Mouse (Mus musculus) urinary bladder, postnatal 4 days (tissue): Measurements from ENCODE around the gene Mamdc2.

ENCODE experiments used
- DNase-seq, 2 experiments: peaks; one replicate each; pipeline ENCODE4 v3.0.0; 2021 to 2022; ENCODE audit warnings: low spot score in 2 of 2

Mamdc2 gene

GRCm38 (mm10) chr19:23357253-23357652 lies 91.0 kb downstream of the Mamdc2 start:
- peak in 1 of 2 experiments; percentile 8 for DNase-seq

GRCm38 (mm10) chr19:23354738-23355137 lies 93.5 kb downstream of the Mamdc2 start:
- DNase-seq: peak in 1 of 2 experiments; percentile 44

- DNase-seq: peak in 1 of 2 experiments; percentile 55
Measured at GRCm38 (mm10) chr19:23353881-23354401, 94.3 kb downstream of the Mamdc2 start.

GRCm38 (mm10) chr19:23353161-23353560 lies 95.1 kb downstream of the Mamdc2 start:
- DNase-seq: no peak

- no peak for DNase-seq
Measured at GRCm38 (mm10) chr19:23351808-23352491, 96.3 kb downstream of the Mamdc2 start.

- DNase-seq: no peak
Measured at GRCm38 (mm10) chr19:23349930-23350329, 98.3 kb downstream of the Mamdc2 start.

GRCm38 (mm10) chr19:23342782-23343181 lies 105.5 kb downstream of the Mamdc2 start:
- no peak for DNase-seq

GRCm38 (mm10) chr19:23332883-23333282 lies 115.4 kb downstream of the Mamdc2 start:
- DNase-seq: no peak

- no peak for DNase-seq
Measured at GRCm38 (mm10) chr19:23330842-23331241, 117.4 kb downstream of the Mamdc2 start.

GRCm38 (mm10) chr19:23329346-23329745 lies 118.9 kb downstream of the Mamdc2 start:
- DNase-seq: no peak

- DNase-seq: no peak
Measured at GRCm38 (mm10) chr19:23327056-23327640, 121.1 kb downstream of the Mamdc2 start.

- no peak for DNase-seq
Measured at GRCm38 (mm10) chr19:23323107-23323506, 125.1 kb downstream of the Mamdc2 start.

- no peak for DNase-seq
Measured at GRCm38 (mm10) chr19:23317989-23318358, 130.3 kb downstream of the Mamdc2 start.

GRCm38 (mm10) chr19:23317295-23317988 lies 130.8 kb downstream of the Mamdc2 start:
- DNase-seq: no peak

GRCm38 (mm10) chr19:23316851-23317250 lies 131.4 kb downstream of the Mamdc2 start:
- no peak for DNase-seq

- DNase-seq: no peak
Measured at GRCm38 (mm10) chr19:23309979-23310378, 138.3 kb downstream of the Mamdc2 start.

- DNase-seq: no peak
Measured at GRCm38 (mm10) chr19:23306671-23307070, 141.6 kb downstream of the Mamdc2 start.

- no peak for DNase-seq
Measured at GRCm38 (mm10) chr19:23299987-23300386, 148.3 kb downstream of the Mamdc2 start.

- DNase-seq: no peak
Measured at GRCm38 (mm10) chr19:23298917-23299316, 149.3 kb downstream of the Mamdc2 start.

GRCm38 (mm10) chr19:23297191-23297590 lies 151.1 kb downstream of the Mamdc2 start:
- no peak for DNase-seq

- no peak for DNase-seq
Measured at GRCm38 (mm10) chr19:23289251-23289650, 159.0 kb downstream of the Mamdc2 start.

- no peak for DNase-seq
Measured at GRCm38 (mm10) chr19:23281911-23282660, 166.2 kb downstream of the Mamdc2 start.
